Mouse (Mus musculus) erythroblast, adult 5-6 weeks (primary cell): ENCODE measurements around the gene Plekhh2. TPM values are rescaled to one million over a fixed set of nuclear protein-coding genes. Genes with fewer than 3 reads are reported as not detected.

Experiments
- ATAC-seq: replicated peaks from 2 replicates; pipeline ENCODE4 v1.8.0; 2016; ENCODE audit warnings: moderate number of reproducible peaks, mild to moderate bottlenecking, moderate TSS enrichment, inconsistent platforms; ENCODE audit not compliant: poor library complexity, low FRiP score, severe bottlenecking
- total RNA-seq, 2 experiments: library from RNA; stranded (forward) in 1 of 2; stranded (reverse) in 1 of 2; fragments of 150-400 nt in 1 of 2; fragments of 200-764, 138-1000 nt in 1 of 2; gene quantifications; 2 replicates each; pipeline versions ENCODE4 v1.2.3 to v1.2.4; 2015 to 2017; ENCODE audit warnings: low replicate concordance in 2 of 2

Gene Plekhh2
- total RNA-seq (2015; ENCODE audit: low replicate concordance) (not detected in 2 replicates), total RNA-seq (2017; ENCODE audit: low replicate concordance) (not detected in 2 replicates)

DNA sequence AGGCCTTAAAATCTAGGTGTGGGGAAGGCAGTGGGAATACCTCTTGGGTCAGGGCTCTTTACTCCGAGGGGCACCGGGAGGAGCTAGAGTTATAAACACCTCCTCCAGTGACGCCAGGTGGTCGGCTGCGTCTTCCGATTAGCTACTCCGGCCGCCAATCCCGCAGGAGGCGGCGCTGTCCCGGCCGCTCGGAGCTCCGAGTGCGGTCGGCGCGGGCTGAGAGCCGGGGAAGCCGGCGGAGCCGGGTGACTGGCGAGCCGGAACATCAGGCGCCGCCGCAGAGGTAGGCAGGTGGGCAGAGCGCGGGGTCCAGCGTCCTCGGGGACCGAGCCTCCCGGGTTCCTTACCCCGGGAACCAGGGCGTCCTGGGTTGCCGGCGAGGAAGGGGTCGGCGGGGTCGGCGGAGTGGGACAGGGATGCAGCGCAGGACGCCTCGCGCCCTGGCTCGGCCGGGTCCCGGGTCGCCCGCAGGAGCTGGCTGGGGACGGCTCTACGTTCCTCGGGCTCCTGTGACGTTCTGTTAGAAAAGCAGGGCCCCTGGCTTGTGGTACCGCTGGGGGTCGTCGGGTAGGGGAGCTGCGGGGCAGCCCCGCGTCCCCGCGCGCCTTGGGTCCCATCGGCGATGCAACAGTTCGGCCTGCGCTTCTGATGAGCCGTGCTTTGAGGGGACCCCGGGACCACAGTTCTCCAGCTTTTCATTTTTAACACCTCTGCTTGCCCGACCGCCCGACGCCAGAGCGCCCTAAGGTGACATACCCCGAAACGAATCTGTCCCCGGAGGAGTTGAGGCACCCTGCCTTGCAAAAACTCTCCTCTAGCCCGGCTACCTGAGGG lies at the start of gene Plekhh2:
Gene Plekhh2 (plus strand): TSS at position 214 of the 834 bp plus-strand sequence.
- no peak for ATAC-seq

DNA sequence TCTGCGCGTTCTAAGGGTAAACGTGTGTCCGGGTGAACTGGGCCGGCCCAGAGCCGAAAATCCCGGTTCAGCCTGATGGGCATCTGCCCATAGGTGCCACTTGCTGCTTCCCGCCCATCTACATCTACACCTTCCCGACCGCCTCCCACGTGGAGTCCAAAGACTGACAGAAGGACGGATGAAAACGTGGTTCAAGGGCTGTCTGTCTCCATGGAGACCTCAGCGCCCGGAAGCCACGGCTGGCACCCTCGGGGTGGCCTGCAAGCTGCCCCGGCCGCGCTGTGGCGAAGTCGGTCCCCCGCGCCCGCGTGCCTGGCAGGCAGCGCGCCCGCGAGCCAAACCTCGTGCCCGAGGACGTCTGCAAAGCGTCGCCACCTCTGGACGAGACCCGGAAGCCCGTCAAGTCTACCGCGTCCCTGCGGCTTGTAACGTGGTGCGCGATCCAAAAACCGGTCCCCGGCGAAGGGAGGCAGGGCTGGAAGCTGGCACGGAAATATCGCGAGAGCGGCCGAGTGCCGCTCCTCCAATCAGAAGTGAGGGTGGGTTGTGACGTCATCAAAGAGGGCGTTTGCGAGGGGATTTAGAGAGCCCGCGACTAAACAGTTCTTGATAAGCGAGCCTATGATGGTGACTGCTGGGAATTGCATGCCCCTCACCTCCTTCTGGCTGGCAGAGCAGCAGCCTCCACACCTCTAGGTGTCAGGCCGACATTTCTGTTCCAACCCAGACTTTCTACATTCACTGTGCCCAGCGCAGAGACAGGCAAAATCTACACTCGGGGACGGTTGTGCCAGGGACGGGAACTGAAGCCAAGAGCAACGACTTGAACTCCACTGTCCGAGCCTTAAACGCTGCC lies 45.7 kb upstream of the Plekhh2 start, which contains the start of gene Thada:
Gene Thada (minus strand): TSS at position 453 of the 856 bp plus-strand sequence.
- ATAC-seq, result peak; percentile 98

DNA sequence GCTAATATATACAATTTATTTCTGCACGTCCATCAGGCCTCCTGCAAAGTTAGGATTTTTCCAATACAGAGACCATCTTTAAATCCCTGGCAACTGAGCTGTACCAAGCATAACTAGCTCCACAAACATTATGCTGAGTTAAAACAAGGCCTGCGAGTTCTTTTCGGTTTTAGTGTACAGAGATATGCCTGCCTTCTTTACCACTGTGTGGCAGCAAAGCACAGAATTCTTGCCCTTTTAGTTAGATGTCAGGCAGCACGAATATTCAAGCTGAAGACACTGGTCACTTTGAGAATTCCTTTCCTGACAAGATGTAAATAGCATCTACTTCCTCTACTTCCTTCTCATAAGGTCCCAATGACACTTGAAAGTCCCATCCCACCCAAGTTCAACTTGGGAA lies 37.4 kb upstream of the Plekhh2 start:
- no peak for ATAC-seq

DNA sequence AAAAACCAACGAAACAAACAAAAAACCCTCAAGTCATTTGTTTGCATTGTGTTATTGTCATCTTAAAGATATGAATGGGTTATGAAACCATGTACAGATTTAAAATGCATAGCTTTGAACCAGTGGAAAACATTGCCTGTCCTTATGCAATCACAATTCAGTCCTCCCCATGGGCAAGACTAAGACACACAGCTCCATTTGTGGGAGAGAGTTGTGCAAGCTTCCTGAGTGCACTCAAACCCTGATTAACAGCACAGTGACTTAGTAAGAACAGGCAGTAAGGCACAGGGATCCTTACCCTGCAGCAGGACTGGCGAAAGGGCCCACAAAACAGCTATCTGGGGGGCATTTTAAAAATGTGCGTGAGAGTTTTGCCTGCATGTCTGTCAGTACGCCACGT lies 34.5 kb upstream of the Plekhh2 start:
- no peak for ATAC-seq

DNA sequence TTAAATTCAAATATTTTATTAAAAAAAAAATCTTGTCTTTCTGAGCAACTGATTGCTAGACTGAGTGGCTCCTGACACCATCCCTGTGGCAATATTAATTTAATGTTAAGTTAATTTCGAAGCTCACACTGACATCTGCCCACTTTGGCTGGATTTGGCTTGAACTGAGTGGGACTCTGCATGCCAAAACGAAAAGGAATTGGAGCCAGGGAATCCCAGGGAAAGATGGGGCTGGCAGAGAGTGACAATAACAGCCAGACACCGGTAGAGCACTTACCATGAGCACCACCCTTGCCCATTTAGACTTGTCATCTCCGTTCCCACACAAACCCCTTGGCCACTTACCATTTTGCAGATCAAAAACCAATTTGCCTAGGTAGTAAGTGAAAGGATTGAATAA lies 33.4 kb upstream of the Plekhh2 start:
- ATAC-seq, result no peak

DNA sequence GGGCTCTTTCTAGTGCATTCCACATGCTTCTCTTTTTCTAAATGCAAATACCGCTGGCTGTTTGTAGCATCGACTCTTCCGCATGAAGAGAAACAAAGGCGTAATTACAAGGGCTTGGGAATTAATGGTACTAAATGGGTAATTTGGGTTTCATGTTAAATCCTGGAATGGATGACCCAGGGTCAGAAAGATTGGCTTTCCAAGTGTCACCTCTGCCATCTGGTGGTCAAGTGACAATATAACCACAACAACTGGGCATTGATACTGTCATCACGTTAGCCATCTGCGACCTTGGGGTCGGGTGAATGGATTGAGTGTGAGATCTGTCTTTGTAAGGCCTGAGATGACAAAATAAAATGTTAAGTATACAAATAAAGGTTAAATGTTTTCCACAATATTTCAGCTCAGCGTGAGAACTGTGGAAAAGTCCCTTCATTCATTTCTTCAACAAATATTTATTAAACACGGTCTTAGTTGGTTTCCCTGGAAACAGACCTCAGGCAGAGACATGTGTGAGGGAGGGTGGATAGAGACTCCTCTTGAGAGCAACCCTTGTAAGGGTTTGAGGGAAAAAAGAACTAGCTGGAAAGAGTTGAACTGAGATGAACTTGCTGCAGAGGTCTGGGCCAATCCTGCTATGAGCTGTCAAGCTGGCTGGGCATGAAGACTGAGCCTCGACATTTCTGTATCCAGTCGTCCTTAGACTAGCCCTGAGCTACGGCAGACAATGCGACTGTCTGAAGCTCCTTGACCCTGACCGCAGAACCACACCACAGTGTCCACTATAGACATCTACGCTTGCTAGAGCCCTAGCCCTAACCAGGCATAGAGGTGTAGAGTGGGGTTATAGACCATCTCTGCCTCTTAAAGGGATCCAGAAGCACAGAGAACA lies 31.0 kb upstream of the Plekhh2 start:
- ATAC-seq, result no peak

DNA sequence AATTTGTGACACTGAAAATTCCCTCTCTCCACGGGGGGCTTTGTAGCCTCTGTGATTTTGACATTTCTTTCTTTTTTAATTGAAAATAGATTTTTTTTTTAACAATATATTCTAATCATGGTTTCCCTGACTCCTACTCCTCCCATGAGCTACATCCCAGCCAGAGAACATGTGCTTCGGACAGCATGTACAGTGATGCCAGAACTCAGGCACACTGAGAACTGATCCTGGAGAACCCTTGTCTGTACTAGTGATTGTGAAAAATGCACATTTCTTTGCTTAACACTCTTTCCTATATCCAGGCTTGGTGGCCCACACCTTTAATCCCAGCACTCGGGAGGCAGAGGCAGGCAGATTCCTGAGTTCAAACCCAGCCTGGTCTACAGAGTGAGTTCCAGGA lies 28.9 kb upstream of the Plekhh2 start:
- no peak for ATAC-seq

DNA sequence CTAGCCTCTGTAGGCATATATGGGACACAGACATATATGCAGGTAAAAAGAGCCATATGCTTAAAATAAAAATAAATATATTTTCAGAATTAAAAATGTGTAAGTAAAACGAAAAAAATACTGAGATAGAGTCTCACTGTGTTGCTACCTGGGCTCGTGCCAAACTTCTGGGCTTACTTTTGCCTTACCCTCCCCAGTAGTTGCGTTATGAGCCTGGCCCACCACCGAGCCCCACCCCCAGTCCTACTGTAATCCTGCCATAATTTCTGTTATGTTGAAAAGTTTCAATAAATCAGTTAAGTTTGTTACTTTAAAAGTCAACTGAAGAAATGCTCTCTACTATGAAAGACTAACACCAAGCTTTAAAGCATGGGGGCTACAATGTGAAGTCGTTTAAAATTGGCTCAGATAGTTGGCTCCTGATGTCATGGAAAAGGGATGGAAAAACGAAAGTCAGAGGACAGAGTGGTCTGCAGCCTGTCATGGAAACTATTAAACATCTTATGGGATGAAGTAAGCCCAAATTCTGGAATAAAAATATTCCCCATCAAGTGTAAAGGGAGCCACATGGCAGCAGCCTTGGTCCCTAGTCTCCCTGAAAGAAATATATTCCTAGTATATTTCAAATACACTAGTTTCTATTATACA lies 27.9 kb upstream of the Plekhh2 start:
- ATAC-seq, result no peak

DNA sequence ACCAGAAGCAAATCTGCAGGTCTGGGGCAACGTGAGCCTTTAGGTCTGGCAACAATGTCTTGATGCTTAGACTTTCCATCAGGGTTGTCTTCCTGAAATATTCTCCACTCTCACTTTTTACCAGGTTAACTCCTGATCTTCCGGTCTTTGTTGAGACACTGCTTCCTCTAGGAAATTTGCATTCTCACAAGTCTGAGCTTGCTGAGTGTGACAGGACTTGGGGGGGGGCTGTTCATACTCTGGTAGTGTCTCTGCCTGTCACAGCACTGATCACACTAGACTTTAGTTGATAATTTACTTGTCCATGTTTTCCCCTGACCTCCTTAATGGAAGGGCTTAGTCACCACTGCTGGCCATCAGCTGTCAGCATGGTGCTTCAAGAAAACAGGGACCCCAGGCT lies 24.3 kb upstream of the Plekhh2 start:
- no peak for ATAC-seq

DNA sequence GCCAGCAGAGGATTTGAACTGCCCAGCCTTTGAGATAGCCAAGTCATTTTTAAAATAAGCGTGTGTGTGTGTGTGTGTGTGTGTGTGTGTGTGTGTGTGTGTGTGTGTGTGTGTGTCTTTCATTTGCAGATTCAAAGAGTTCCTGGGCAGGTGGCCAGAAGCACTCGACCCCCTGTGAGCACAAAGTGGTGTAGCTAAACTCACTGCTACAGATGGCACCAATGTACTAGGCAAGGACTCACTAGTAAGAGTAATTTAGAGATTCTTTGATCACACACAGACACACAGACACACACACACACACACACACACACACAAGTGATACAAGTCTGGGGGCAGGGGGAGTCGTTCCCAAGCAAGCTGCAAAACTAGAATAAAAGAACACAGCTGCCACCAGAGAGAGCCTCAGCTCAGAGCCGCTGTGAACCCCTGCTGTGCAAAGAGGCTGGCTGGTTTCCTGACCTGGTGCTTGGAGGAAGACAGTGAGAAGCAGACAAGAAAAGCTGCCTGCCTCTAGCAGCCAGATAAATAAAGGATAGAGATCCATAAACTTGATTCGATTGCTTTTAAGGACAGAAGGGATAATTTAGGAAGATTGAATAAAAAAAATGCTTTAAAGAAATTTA lies 19.3 kb upstream of the Plekhh2 start:
- no peak for ATAC-seq

DNA sequence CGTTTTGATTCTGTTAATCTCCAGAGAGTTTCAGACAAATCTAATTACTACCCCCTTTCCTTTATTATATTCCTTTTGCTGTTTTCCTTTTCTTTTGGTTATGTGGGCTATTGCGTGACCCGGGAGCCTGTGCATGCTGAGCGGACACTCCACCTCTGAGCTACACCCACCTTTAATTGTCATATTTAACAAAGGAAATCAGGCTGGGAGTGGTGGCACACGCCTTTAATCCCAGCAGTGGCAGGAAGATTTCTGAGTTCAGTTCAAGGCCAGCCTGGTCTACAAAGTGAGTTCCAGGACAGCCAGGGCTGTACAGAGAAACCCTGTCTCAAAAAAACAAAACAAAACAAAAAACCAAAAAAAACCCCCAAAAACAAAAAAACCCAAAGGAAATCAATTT lies 14.7 kb upstream of the Plekhh2 start:
- no peak for ATAC-seq

DNA sequence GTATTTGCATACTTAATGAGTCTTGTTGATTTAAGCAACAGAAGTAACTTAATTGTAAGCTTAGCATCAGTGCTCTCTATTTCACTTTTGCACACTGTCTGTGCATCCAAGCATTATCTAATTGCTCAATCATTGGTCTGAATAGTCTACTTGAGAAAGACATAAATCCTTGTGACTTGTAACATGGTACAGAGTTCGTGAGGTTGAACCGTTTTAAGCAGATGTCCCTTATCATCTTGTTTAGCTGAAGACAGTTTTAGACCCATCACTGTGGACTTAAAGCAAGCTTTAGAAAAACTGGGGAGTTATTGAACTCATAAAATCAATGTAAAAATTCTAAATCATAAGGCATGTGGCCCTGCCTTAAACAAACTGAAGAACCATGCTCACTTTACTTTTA lies 14.1 kb upstream of the Plekhh2 start:
- no peak for ATAC-seq

DNA sequence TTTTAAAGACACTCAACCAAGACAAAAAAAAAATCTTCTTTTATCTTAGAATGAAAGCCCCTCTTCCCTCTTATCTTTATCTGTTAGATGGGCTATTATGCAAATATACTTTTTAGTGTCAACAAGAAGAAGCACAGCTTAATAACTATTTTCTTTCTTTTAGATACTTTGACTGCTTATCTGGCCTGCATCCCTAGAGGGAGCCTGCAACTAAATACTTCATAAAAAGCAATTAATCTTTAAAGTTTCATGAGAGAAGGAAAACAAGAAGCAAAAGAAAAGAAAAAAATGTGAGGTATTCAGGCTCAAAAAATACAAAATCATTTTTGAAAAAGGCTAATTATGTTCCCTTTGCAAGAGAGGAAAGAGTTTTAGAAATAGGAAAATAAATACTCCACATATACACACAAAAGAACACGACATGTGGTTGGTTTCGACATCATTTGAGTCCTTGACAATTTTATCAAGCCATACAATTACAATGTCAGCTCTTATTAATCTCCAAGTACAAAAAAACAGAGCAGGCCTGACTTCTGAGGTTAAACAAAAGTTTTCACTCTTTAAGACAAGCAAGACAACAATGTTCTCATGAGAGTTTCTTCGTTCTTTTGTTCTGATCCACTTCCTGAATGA lies 13.6 kb upstream of the Plekhh2 start:
- ATAC-seq, result no peak

DNA sequence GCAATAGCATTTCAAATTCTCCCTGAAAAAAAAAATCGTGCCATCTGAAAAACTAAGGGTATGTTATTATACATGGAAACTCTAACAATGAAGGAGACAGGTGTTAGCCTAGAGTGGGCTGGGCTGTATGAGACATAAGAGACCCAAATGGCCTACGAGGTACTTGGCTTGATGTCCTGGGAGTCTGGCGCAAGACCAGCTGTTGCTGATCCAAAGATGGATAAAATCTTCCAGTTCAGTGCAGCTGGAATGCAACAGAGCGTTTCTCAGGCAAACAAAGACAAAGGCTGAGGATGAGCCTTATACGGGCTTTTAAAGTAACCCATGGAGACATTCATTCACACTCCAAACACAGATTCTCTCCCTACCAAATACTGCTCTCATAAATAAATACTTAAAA lies 13.1 kb upstream of the Plekhh2 start:
- ATAC-seq, result no peak

DNA sequence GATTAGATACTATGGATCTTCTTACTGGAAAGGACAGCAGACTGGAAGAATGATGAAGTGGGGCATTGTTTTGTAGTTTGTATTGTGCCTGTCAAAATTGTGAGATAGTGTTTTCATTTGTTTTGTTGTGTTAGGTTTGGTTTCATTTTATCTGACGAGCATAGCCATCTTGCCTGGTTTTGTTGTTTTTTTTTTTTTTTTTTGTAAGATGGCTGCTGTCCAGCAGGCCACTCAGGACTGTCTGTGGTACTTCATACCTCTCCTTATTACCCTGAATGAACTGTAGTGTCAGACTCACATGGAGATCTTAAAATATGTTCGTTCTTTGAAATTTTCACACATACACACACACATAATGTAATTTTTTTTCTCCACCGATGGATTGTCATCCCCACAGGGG lies 9.4 kb upstream of the Plekhh2 start:
- no peak for ATAC-seq

DNA sequence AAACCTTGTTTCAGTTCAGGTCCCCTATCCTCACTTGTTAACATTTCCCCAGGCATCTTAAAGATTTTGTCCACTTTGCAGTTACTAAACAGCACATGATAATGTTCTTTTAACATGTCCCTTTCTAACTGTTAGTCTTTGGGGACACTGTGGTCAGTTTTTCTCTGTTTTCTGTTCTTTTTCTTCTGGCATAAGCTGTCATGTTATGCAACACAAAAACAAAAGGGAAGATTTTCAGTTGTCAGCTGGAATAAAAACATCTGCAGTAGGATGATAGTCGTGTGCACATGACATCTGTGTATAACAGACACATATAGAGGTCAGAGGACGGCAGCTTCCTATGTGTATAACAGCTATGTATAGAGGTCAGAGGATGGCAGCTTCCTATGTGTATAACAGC lies 5.8 kb upstream of the Plekhh2 start:
- no peak for ATAC-seq

DNA sequence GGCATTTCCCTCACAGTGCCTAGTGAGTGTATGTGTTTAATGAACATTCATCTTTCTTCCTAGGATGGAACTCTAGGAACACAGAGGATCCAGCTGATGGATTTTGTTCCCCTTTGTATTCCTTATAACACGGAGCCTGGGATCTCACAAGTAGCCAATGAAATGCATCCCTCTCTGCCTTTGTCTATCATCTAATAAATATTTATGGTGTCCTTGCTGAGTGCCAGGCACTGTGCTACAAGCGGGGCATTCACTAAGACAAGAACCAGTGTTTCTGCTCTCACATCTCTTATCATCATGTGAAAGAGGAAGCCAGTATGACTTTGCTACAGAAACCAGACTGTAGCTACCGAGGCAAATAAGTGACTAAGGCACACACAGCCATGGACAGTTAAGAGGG lies 3.0 kb upstream of the Plekhh2 start:
- no peak for ATAC-seq

DNA sequence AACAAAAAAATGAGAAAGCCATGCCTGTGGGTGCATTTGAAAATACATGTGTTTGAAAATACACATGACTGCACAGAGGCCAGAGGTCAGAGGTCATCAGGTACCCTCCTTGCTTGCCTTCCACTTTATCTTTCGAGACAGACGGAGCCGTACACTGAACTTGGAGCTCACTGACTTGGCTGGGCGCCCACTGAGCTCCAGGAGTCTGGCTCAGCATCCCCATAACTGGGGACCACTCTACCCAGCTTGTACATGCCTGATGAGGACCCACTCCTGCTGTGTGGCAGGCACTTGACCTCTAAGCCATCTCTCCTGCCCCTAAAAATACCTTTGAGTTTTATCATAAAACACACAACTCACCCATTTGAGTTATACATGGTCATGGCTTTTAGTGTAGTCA lies 2.5 kb upstream of the Plekhh2 start:
- ATAC-seq, result no peak

DNA sequence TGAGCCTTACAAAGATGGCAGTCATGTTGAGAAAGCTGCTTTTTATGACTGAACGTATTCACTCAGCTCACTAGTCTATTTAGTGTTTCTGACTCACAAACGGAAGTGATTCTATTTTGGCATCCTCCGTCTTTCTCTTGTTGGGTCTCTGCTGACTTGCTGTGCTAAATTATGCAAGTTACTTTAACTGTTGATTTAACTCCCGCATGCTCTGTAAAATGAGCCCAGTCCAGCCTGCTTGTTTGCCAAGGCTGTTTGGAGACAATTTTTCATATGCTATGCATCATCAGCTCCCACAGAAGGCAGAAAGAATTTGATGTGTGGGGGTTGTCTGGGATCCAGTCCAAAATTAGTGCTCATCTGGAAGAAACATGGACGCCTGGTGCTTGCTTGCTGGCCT lies 1.3 kb upstream of the Plekhh2 start:
- no peak for ATAC-seq
